Mouse (Mus musculus): ENCODE measurements around the gene Zc3hc1.
"Not testable (repeated sequence)": the region's sequence is repeated elsewhere in the genome, so short reads cannot be mapped to it uniquely, and the experiment has no call there.

Zc3hc1 gene

GRCm38 (mm10) chr6:30390714-30391697 is at the start of gene Zc3hc1:
Zc3hc1 (minus strand) TSS chr6:30391028.
- DNase-seq (ENCODE audit: inconsistent ontology term) = peak; percentile 79

- no peak for DNase-seq (ENCODE audit: inconsistent ontology term)
These were observed 48.7 kb upstream of the Zc3hc1 start for GRCm38 (mm10) chr6:30439576-30439975.

- no peak for DNase-seq (ENCODE audit: inconsistent ontology term)
These were observed 46.2 kb upstream of the Zc3hc1 start for GRCm38 (mm10) chr6:30437054-30437453.

- no peak for DNase-seq (ENCODE audit: inconsistent ontology term)
These were observed 45.6 kb upstream of the Zc3hc1 start for GRCm38 (mm10) chr6:30436476-30436875.

- DNase-seq (ENCODE audit: inconsistent ontology term) = no peak
These were observed 41.8 kb upstream of the Zc3hc1 start for GRCm38 (mm10) chr6:30432461-30433192.

- DNase-seq (ENCODE audit: inconsistent ontology term) = no peak
These were observed 26.0 kb upstream of the Zc3hc1 start for GRCm38 (mm10) chr6:30416801-30417200.

- DNase-seq (ENCODE audit: inconsistent ontology term) = no peak
These were observed 25.3 kb upstream of the Zc3hc1 start for GRCm38 (mm10) chr6:30416126-30416525.

- DNase-seq (ENCODE audit: inconsistent ontology term) = no peak
These were observed 20.5 kb upstream of the Zc3hc1 start for GRCm38 (mm10) chr6:30411311-30411710.

GRCm38 (mm10) chr6:30409399-30410093 is 18.7 kb upstream of the Zc3hc1 start:
- DNase-seq (ENCODE audit: inconsistent ontology term) = no peak

- no peak for DNase-seq (ENCODE audit: inconsistent ontology term)
These were observed 17.4 kb upstream of the Zc3hc1 start for GRCm38 (mm10) chr6:30408276-30408675.

GRCm38 (mm10) chr6:30404671-30405070 is 13.8 kb upstream of the Zc3hc1 start:
- DNase-seq (ENCODE audit: inconsistent ontology term) = no peak

GRCm38 (mm10) chr6:30403465-30403864 is 12.6 kb upstream of the Zc3hc1 start:
- peak; percentile 36 for DNase-seq (ENCODE audit: inconsistent ontology term)

- no peak for DNase-seq (ENCODE audit: inconsistent ontology term)
These were observed 11.3 kb upstream of the Zc3hc1 start for GRCm38 (mm10) chr6:30402091-30402491.

GRCm38 (mm10) chr6:30401308-30402015 is 10.6 kb upstream of the Zc3hc1 start, which contains the start of gene Klhdc10:
Klhdc10 (plus strand) TSS chr6:30401868.
- DNase-seq (ENCODE audit: inconsistent ontology term) = peak; percentile 99

- no peak for DNase-seq (ENCODE audit: inconsistent ontology term)
These were observed 9.9 kb upstream of the Zc3hc1 start for GRCm38 (mm10) chr6:30400716-30401115.

- DNase-seq (ENCODE audit: inconsistent ontology term) = no peak
These were observed 9.3 kb upstream of the Zc3hc1 start for GRCm38 (mm10) chr6:30400146-30400545.

GRCm38 (mm10) chr6:30391996-30392395 is 1.2 kb upstream of the Zc3hc1 start:
- DNase-seq (ENCODE audit: inconsistent ontology term) = no peak

- not testable (repeated sequence) for DNase-seq (ENCODE audit: inconsistent ontology term)
These were observed 557 bp downstream of the Zc3hc1 start for GRCm38 (mm10) chr6:30390271-30390670.

- DNase-seq (ENCODE audit: inconsistent ontology term) = no peak
These were observed 9.7 kb downstream of the Zc3hc1 start for GRCm38 (mm10) chr6:30381116-30381515.

- DNase-seq (ENCODE audit: inconsistent ontology term) = peak; percentile 35
These were observed 15.0 kb downstream of the Zc3hc1 start for GRCm38 (mm10) chr6:30375791-30376190.
